Mouse (Mus musculus): ENCODE data around the gene Nmi.

The Nmi gene

DNA sequence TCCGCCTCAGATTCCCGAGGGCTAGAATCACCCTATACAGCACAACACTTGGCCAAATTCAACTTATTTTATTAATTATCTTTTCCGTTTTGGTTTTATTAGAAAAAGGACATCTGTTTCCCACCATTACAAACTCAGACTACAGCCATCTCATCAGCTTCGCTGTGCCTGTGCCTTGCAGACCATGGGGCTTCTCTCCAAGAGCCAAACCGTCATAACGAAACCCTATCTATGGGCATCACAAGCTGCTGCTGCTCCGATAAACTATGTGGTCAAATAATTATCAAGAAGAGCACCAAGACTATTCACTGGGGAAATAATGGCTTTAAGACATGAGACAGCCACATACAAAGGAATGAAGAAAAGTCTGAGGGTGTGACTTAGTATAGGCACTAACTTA lies 31.5 kb downstream of the Nmi start:
- DNase-seq = no peak

DNA sequence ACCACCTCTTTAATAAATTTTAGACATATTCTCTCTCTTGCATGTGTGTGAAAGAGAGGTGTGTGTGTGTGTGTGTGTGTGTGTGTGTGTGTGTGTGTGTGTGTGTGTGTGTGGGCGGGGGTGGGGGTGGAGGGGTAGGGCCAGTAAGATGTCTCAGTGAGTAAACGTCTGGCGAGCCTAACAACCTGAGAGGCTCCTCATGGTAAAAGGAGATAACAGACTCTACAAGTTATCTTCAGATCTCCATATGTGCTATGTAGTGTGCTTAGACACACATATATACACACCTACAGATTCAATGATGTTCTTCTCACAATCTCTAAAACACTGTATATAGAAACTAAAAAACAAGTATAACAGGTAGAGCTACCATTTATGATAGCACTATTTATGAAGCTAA lies 34.5 kb downstream of the Nmi start:
- no peak for DNase-seq

DNA sequence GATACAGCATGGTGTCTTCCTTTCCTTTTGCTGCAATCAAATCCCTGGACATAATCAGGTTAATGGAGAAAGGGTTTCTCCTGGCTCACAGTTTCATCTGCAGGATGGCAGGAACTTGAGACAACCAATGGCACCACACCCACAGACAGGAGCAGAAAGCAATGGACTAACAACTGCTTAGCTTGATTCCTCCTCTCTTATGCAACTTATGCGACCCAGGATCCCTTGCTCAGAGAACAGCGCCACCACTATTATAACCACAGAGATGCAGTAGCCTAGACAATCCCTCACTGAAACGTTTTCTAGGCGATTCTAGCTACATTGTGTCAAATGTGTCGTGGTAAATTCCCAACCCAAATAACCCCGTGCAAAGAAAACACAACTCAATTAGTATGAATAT lies 36.3 kb downstream of the Nmi start:
- no peak for DNase-seq

DNA sequence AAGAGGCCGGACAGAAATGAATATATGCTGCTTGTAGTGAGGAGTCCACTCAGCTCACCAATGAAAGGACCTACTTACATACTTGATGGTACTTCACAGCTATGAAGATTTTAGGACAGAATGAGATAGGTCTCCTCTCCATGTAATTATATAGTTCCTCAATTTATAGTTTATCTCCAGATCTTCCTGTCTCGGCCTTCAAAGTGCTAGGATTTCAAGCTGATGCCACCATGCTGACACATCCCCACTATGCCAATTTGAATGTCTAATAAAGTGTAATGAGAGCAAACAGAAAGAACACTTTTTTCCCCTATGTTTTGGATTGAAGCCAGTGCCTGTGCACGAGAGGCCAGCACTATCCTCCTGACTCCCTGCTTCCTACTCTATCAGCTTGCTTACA lies 36.7 kb downstream of the Nmi start:
- DNase-seq = no peak

DNA sequence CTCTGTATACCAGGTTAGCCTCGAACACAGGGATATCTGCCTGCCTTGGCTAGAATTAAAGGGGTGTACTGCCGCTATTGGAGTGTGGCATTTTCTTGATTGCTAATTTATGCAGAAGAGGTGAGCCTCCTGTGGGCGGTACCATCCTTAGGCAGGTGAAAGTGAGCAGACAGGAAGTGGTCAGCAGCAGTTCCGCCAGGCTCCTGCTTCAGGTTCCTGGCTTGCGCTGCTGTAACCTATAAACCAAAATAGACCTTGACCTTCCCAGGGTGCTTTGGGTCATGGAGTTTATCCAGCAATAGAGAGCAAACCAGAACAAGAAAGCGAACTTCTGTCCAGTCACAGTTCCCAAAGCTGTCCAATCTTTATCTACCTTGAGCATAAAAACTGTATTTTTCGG lies 37.4 kb downstream of the Nmi start:
- no peak for DNase-seq

DNA sequence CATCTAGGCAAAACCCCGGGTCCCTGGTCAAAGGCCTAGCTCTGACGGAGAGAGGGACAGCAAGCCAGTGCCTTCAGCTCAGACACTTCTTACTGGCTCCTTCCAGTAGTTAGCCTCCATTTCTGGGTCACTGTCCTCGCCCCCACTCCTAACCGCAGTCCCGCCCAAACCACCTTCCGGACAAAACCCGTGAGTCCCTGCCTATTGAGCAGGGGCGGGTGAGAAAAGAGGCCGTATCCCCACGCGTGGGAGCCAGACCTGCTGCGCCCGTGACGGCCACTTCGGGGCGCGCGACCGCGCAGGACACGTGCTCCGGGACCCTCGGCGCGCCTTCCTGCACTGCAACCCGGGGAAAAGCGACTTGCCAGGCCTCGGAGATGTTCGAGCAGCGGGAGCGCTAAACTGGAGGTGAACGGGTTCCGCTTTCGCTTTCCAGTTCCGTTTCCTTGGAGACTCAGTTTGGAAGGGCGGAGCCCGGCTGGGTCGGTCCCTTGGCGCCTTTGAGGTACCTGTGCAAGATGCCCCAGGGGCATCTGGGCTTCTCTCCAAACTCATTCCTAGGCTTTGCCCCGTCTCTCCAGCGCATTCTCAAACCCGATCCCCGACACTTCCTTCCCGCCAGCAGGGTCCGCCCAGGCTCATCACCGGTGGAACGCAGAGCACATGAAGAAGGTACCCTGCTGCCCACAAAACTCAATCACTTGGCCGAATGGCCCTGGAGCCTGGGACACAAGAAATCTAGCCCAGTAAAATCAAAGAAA lies 38.5 kb downstream of the Nmi start, which contains the start of gene Rbm43:
TSS of gene Rbm43 (minus strand) at position 590 of the 761 bp plus-strand sequence.
- DNase-seq = peak; percentile 75

DNA sequence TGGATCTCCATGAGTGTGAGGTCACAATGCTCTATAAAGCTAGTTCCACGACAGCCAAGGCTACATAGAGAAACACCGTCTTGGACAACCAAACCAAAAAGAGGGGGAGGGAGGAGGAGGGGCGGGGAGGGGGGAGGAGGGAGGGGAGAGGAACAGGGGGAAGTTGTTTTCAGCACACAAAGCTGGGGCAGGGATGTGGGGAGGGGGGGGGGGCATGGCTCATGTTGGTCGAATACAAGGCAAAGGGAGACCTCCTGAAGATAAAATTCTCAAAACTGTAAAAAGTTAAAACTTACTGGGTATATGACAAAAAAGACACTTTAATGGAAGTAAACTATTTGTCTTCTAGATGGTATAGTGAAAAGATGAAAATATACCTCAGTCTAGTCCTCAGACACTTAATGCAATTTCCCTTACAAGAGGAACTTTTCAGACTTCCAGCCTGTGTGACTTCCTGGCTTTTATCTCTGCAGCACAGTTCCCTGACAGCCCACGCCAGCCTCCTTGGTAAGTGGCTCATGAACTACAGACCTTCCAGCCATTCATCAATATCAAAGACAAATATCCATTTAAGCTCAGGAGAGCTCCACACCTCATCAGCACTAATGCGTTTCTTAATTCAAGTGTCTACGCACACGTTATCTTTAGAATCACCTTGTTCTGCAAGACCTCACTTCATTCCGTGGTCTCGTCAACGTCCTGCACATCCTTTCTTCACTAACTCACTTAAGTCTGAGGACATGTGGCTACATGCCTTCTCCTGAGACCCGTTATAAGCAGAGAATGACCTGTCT lies 39.8 kb downstream of the Nmi start:
- DNase-seq = no peak

DNA sequence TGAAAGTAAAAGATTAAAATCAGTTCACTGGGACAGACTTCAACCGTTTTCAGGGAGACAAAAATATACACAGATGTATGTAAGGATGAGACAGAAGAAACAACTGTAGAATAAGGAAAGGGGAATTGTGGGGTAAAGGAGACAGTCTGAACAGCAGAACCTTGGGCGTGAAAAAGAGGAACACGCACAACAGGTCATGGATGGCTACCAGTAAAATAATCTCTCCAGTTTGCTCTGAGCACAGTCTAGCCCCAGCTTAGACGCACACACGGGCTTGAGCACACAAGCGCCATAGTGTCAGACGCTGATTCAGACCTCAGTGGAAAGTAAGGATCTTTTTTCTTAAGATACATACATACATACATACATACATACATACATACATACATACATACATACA lies 42.1 kb downstream of the Nmi start:
- DNase-seq = no peak

DNA sequence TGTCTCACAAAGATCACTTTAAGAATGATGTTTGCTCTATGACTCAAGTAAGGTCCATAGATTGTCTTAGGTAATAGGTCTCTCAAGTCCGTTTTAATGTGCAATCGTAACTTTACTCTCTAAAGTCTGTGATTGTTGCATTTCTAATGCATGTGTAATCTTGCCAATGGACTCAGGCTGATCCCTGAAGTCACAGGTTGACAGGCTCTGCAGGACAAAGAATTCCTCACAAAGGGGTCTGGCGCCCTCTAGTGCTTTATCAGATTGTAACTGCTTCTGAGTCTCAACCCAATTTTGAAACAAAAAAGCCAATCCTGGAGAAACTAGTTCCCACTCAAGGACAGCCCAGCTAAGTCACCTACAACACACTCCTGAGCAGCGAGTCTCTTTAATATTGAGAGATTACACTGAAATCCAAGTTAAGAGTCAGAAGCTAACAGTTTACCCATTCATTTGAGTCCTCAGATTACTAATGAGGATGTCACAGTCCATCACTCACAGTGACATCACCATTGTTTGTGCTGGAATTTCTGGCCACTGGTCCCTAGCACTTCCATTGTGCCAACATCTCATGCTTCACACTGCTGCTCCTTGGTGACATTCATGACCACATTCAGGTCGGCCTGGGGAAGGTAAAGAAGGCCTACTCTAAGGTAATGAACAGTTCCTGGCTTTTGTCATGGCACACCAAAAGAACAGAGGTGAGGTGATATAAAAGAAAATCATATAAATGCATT lies 58.2 kb downstream of the Nmi start:
- peak; percentile 72 for DNase-seq

DNA sequence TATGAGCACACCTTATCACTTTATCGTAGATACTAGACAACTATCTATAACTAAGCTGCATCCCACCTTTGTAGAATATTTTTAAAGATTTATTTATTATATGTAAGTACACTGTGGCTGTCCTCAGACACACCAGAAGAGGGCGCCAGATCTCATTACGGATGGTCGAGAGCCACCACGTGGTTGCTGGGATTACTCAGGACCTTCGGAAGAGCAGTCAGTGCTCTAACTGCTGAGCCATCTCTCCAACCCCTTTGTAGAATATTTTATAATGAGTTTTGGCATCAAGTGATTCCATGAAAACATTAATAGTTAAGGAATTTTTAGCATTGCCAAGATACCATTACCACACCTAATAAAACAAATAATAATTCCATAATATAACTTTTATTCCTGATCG lies 58.8 kb downstream of the Nmi start:
- DNase-seq = no peak

DNA sequence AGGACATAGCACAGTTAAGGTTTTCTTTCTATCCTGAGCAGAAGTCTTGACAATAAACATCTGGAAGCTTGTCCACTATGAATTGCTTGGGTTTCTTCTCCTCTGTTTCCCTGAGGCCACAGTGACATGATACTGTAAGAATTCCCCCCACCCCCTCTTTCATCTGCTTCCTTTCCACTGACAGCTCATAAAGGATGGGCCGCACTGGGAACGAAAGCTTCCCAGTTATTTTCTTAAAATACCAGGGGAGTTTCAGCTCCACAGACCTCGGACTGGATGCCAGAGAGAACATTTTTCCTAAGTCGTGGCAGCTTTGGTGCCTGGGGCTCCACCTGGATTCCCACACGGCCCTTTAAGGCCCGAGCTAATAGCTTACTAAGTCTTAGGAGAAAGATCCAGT lies 60.6 kb downstream of the Nmi start:
- no peak for DNase-seq

DNA sequence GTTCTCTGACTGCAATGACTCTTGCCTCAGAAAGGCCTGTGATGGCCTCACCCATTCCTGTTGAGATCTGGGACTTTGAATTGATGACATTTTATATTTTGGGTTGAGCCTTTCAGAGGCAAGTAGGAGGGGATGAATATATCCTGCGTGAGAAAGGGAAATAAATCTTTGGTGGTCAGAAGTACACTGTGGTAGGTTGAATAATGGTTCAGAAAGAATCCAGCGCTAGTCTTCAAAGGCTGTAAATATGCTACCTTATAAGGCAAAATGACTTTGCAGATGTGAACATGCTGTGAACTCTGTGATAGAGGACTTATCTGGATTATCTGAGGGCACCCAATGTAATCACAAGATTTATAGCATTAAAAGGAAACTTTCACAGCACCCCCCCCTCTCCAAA lies 61.4 kb downstream of the Nmi start:
- no peak for DNase-seq

DNA sequence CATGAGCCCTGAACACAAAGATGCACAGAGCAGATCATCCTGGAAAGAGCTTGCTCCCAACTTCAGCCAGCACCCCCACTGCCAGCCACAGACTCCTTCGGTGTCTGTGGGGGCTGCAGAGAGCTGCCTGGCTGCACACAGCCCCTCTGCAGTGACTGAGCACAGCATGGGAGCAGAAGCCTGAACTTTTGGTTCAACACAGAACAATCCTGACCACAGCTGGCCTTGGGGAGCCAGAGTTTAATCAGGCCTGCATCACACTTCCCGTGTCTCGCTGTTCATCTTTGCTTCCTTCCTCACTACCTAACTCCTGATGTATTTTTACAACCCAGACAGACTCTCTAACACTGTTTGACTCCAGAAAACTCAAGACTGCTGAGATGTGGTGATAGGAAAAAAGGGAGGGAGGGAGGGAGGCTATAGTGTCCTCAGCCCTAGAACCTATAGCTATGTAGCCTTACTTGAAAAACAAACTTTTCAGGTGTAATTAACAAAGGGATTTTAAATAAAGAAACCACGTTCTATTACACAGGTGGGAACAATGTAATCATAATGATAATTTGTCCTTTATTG lies 65.7 kb downstream of the Nmi start:
- no peak for DNase-seq

DNA sequence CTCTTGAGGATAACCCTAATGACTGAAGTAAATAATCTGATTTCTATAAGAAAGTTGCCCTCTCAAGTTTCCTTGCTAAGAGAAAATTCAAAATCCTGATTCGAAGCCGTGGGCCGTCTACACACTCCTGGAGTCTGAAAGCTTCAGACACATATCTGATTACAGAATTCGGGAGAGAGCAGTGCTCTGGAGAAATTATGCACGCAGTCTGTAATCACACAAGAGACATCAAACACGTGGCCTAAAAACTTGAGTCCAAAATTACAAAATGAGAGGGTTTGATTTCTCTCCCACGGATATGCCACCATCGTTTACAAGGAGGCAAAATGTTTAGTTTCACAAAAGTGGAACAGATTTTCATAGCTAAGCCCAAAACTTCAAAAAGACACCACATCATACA lies 67.7 kb downstream of the Nmi start:
- DNase-seq = no peak
